Mouse (Mus musculus) retina, postnatal 7 days (tissue): ENCODE measurements around the gene Mettl2.
"Not testable (repeated sequence)": the region's sequence is repeated elsewhere in the genome, so short reads cannot be mapped to it uniquely, and the experiment has no call there.

Source experiments
- DNase-seq: peaks from one replicate; pipeline ENCODE4 v3.0.0-alpha.2; 2012; ENCODE audit warnings: low read depth, low spot score

The Mettl2 gene

GRCm38 (mm10) chr11:105125735-105126519, at the start of gene Mettl2:
Mettl2 (plus strand) TSS chr11:105126425.
- peak; percentile 84 for DNase-seq

GRCm38 (mm10) chr11:105112448-105112847, 13.8 kb upstream of the Mettl2 start:
- not testable (repeated sequence) for DNase-seq

GRCm38 (mm10) chr11:105117814-105118213, 8.4 kb upstream of the Mettl2 start:
- DNase-seq, result no peak

GRCm38 (mm10) chr11:105120551-105121061, 5.6 kb upstream of the Mettl2 start:
- DNase-seq, result no peak

- not testable (repeated sequence) for DNase-seq
Observed at GRCm38 (mm10) chr11:105121792-105122191, 4.4 kb upstream of the Mettl2 start.

GRCm38 (mm10) chr11:105123986-105124385, 2.2 kb upstream of the Mettl2 start:
- peak; percentile 62 for DNase-seq

- DNase-seq, result no peak
Observed at GRCm38 (mm10) chr11:105126520-105127029, 350 bp downstream of the Mettl2 start.

GRCm38 (mm10) chr11:105135692-105136091, 9.5 kb downstream of the Mettl2 start:
- no peak for DNase-seq

GRCm38 (mm10) chr11:105137255-105137654, 11.0 kb downstream of the Mettl2 start:
- DNase-seq, result not testable (repeated sequence)

GRCm38 (mm10) chr11:105140512-105140911, 14.3 kb downstream of the Mettl2 start:
- DNase-seq, result not testable (repeated sequence)

- DNase-seq, result no peak
Observed at GRCm38 (mm10) chr11:105141115-105141514, 14.9 kb downstream of the Mettl2 start.

- no peak for DNase-seq
Observed at GRCm38 (mm10) chr11:105143564-105143963, 17.3 kb downstream of the Mettl2 start.

- no peak for DNase-seq
Observed at GRCm38 (mm10) chr11:105144084-105144483, 17.9 kb downstream of the Mettl2 start.

GRCm38 (mm10) chr11:105144508-105145210, 18.4 kb downstream of the Mettl2 start:
- DNase-seq, result no peak

GRCm38 (mm10) chr11:105145211-105145610, 19.0 kb downstream of the Mettl2 start:
- DNase-seq, result no peak

- DNase-seq, result no peak
Observed at GRCm38 (mm10) chr11:105146593-105146992, 20.4 kb downstream of the Mettl2 start, which contains the start of gene Gm10842. Gm10842 (plus strand) TSS chr11:105146893.

GRCm38 (mm10) chr11:105149353-105149752, 23.1 kb downstream of the Mettl2 start:
- DNase-seq, result no peak

GRCm38 (mm10) chr11:105149766-105150165, 23.5 kb downstream of the Mettl2 start:
- no peak for DNase-seq

- DNase-seq, result no peak
Observed at GRCm38 (mm10) chr11:105150691-105151090, 24.5 kb downstream of the Mettl2 start.

GRCm38 (mm10) chr11:105151226-105152016, 25.2 kb downstream of the Mettl2 start:
- DNase-seq, result no peak

GRCm38 (mm10) chr11:105152017-105152300, 25.7 kb downstream of the Mettl2 start:
- no peak for DNase-seq
